Mouse (Mus musculus): Measurements from ENCODE around the gene Tshz3. TPM values are rescaled to one million over a fixed set of nuclear protein-coding genes. Genes with fewer than 3 reads are reported as not detected.

The Tshz3 gene
- total and polyA plus RNA-seq, 3 experiments = not detected

- Histone ChIP-seq H3K9me3 (replicated peaks; ENCODE audit: insufficient read depth, low read length) (no peaks in the 10 kb centered on the region), H3K4me1 (ENCODE audit: control insufficient read depth in 1 of 2, insufficient read depth in 2 of 2, low read length in 2 of 2) (no peaks in the 10 kb centered on the region), H3K27me3 (ENCODE audit: control insufficient read depth in 1 of 2, insufficient read depth in 2 of 2, low read length in 2 of 2) (no peaks in the 10 kb centered on the region), H3K9ac (ENCODE audit: control insufficient read depth, low read depth, low read length, poor library complexity, severe bottlenecking) (no peak overlapping the region), H3K36me3 (ENCODE audit: control insufficient read depth in 1 of 2, insufficient read depth in 2 of 2, low read length in 2 of 2) (no peaks in the 10 kb centered on the region), H3K27ac (ENCODE audit: control insufficient read depth, low read depth, low read length) (no peak overlapping the region), H3K79me2 (ENCODE audit: control insufficient read depth, insufficient read depth, low read length, poor library complexity) (no peaks in the 10 kb centered on the region), H3K4me3 (ENCODE audit: control insufficient read depth in 1 of 2, insufficient read depth in 1 of 2, low read depth in 2 of 2, low read length in 2 of 2) (no peak overlapping the region)
- TF ChIP-seq TBP (IDR thresholded peaks at IDR 0.05; ENCODE audit: low read depth, low read length) (no peak), EP300 (IDR thresholded peaks at IDR 0.05; ENCODE audit: low read depth in 1 of 2, low read length in 2 of 2) (no peak), TCF12 (IDR thresholded peaks at IDR 0.05; ENCODE audit: low read depth, low read length) (no peak), USF2 (IDR thresholded peaks at IDR 0.05; ENCODE audit: borderline replicate concordance in 1 of 2, insufficient read depth in 1 of 2, low read depth in 1 of 2, low read length in 2 of 2) (no peak), MYB (IDR thresholded peaks at IDR 0.05; ENCODE audit: low read depth, low read length) (no peak), NELFE (IDR thresholded peaks at IDR 0.05; ENCODE audit: low read depth, low read length) (no peak), MAFK (IDR thresholded peaks at IDR 0.05; ENCODE audit: borderline replicate concordance, low read depth, low read length) (no peak), GATA1 (IDR thresholded peaks at IDR 0.05; ENCODE audit: low read depth, low read length) (no peak), ETS1 (IDR thresholded peaks at IDR 0.05; ENCODE audit: low read depth, low read length) (no peak)
- DNase-seq (ENCODE audit: low read depth, low spot score) = no peak
Observed at GRCm38 (mm10) chr7:36796392-36797187, 98.7 kb downstream of the Tshz3 start.
